Mouse (Mus musculus) brown adipose tissue, adult 24 weeks (tissue): ENCODE results near the gene Cant1. TPM values are rescaled to one million over a fixed set of nuclear protein-coding genes. Genes with fewer than 3 reads are reported as not detected.

Source experiments
- H3K27ac ChIP-seq: fragments of 200-500 bp; replicated peaks from 2 replicates; pipeline ENCODE4 v1.5.1; 2012; ENCODE audit warnings: low read depth, mild to moderate bottlenecking, low read length
- H3K4me1 ChIP-seq: fragments of 200-500 bp; 2 replicates; pipeline ENCODE4 v1.6.1; 2012; ENCODE audit warnings: low read length, mixed read lengths; ENCODE audit not compliant: control insufficient read depth, insufficient read depth, insufficient read length
- H3K4me3 ChIP-seq: fragments of 200-500 bp; 2 replicates; pipeline ENCODE4 v1.5.1; 2012; ENCODE audit warnings: low read depth, mild to moderate bottlenecking, low read length, moderate library complexity; ENCODE audit not compliant: insufficient read depth
- polyA plus RNA-seq: library from polyadenylated mRNA; stranded (reverse); fragments of >200 nt; gene quantifications from 2 replicates; pipeline ENCODE4 v1.2.4, GENCODE M21; 2012; ENCODE audit not compliant: missing spikeins, insufficient read depth, insufficient read length

The Cant1 gene
- polyA plus RNA-seq, 1 experiment: 11.4 TPM

- Histone ChIP-seq H3K4me3 (no peak overlapping the region), H3K27ac (no peak overlapping the region), H3K4me1 (peaks cover 43% of the 10 kb centered on the region)
These were observed 1.4 kb upstream of the Cant1 start for GRCm38 (mm10) chr11:118420261-118420660.

DNA sequence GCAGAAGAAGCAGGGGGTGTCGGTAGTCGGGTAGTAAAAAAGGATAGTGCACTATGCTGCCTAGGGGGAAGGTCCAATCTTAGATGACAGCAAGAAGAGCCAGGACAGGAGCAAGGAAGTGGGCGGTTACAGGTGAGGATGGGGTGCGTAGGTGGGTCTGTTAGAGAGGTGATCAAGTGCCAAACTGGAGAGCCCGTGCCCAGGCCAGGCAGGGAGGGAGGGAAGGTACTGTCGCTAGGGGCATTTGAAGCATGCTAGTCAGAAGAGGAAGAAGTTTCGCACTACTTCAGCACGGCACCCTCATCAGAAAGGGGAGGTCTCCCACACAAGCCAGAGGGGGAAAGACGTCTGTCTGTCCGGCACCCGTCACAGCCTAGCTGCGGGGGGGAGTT, 448 bp downstream of the Cant1 start:
- H3K4me3 ChIP-seq: peak overlapping the region; percentile 77
- H3K4me1 ChIP-seq: peaks cover 38% of the 10 kb centered on the region
- H3K27ac ChIP-seq: peak overlapping the region; percentile 78

DNA sequence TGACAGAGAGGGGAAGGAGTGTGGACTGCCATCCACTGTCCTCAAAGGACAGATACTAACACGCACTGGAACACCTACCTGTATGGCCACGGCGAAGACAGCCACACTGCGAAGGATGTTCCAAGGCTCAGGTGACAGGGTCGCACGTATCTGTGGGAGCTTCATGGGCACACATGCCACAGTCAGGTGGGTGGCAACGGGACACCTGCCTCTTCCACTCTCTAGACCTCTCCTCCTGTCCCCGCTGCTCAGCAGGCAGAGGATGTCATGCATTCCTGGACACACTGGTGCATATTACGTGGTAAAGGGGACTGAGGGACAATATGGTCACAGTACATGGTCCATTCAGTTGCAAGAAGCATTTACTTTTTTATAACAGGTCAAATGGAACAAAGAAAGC, 1.4 kb downstream of the Cant1 start:
- no peak overlapping the region for H3K27ac ChIP-seq
- H3K4me3 ChIP-seq: peak overlapping the region; percentile 77
- peaks cover 46% of the 10 kb centered on the region for H3K4me1 ChIP-seq

GRCm38 (mm10) chr11:118416046-118416445, 2.8 kb downstream of the Cant1 start:
- Histone ChIP-seq H3K4me3 (no peak overlapping the region), H3K27ac (no peak overlapping the region), H3K4me1 (peaks cover 49% of the 10 kb centered on the region)

DNA sequence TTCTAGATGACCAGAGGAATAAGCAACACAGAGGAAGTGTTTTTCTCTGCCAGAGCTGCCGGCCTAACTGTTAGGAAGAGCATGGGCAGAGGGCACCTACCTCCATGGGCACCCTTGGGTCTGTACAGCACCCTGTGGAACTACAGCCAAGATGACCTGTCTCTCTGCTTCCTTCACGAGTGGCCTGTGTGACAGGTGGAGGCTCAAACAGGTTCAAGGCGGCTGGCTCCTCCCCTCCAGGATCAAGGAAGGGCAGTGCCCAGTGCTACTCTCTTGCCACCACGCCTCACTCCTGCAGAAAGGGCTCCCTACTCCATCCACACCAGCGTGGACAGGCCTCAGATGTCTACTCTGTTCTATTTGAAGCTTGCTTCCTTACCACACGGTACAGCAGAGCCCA, 3.3 kb downstream of the Cant1 start:
- H3K4me3 ChIP-seq: no peak overlapping the region
- peaks cover 49% of the 10 kb centered on the region for H3K4me1 ChIP-seq
- H3K27ac ChIP-seq: no peak overlapping the region

- Histone ChIP-seq H3K4me1 (peaks cover 48% of the 10 kb centered on the region), H3K4me3 (no peak overlapping the region), H3K27ac (no peak overlapping the region)
These were observed 4.6 kb downstream of the Cant1 start for GRCm38 (mm10) chr11:118414270-118414669.

DNA sequence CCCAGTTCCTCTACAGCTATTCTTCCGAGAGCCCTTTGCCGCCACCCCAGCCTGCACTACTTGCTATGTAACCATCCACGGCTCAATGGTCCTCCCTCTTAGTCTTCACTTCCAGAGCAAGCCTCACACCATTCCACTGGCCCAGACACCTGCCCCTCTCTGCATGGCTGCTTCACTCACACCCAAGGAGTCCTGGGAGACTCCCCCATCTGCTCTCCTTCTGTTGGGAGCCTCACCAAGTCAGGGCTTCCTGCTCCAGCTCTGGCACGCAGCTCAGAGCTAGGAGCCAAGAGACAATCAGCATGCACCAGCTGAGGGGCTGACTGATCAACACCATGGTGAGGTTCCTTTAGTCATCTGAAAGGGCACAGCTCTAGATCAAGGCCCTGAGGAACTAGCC, 5.8 kb downstream of the Cant1 start:
- no peak overlapping the region for H3K27ac ChIP-seq
- no peak overlapping the region for H3K4me3 ChIP-seq
- peaks cover 44% of the 10 kb centered on the region for H3K4me1 ChIP-seq

DNA sequence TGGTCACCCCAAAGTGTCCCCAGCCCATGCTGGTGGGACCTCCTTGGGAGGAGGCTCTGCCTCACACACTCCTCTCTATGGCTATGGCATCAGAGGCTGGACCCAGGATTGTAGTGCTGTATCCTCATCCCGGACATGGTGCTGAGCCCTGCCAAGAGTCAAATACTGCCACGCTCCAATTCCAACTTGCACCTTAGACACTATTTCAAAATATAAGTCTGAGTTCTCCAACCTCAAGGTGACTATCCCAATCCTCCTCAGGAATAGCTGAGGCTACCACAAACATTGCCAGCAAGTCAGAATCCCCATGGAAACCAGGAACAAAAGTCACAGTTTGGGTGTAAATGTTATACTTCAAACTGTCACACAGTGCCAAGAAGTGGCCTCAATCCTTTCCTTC, 6.3 kb downstream of the Cant1 start:
- Histone ChIP-seq H3K27ac (no peak overlapping the region), H3K4me1 (peaks cover 41% of the 10 kb centered on the region), H3K4me3 (no peak overlapping the region)

GRCm38 (mm10) chr11:118411271-118411670, 7.6 kb downstream of the Cant1 start:
- H3K4me3 ChIP-seq: no peak overlapping the region
- peaks cover 30% of the 10 kb centered on the region for H3K4me1 ChIP-seq
- no peak overlapping the region for H3K27ac ChIP-seq

DNA sequence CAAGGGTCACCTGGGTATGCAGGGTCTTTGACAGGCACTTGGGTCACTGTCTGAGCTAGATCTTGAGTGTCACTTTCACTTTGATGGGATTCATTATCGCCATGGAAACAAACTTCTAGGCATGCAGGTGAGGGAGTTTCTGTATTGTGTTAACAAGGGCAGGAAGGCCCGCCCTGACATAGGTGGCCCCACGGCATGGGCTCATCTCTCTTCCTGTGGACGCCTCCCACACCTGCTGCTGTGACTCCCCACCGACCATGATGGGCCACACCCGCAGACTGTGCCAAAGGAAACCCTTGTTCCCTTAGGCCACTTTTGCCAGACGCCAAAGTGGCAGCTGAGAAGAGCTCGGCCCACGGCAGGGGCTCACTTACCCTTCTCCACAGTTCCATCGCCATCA, 8.4 kb downstream of the Cant1 start:
- peaks cover 26% of the 10 kb centered on the region for H3K4me1 ChIP-seq
- H3K4me3 ChIP-seq: no peak overlapping the region
- no peak overlapping the region for H3K27ac ChIP-seq

- no peak overlapping the region for H3K4me3 ChIP-seq
- no peak overlapping the region for H3K27ac ChIP-seq
- peaks cover 25% of the 10 kb centered on the region for H3K4me1 ChIP-seq
These were observed 8.8 kb downstream of the Cant1 start for GRCm38 (mm10) chr11:118410073-118410444.

DNA sequence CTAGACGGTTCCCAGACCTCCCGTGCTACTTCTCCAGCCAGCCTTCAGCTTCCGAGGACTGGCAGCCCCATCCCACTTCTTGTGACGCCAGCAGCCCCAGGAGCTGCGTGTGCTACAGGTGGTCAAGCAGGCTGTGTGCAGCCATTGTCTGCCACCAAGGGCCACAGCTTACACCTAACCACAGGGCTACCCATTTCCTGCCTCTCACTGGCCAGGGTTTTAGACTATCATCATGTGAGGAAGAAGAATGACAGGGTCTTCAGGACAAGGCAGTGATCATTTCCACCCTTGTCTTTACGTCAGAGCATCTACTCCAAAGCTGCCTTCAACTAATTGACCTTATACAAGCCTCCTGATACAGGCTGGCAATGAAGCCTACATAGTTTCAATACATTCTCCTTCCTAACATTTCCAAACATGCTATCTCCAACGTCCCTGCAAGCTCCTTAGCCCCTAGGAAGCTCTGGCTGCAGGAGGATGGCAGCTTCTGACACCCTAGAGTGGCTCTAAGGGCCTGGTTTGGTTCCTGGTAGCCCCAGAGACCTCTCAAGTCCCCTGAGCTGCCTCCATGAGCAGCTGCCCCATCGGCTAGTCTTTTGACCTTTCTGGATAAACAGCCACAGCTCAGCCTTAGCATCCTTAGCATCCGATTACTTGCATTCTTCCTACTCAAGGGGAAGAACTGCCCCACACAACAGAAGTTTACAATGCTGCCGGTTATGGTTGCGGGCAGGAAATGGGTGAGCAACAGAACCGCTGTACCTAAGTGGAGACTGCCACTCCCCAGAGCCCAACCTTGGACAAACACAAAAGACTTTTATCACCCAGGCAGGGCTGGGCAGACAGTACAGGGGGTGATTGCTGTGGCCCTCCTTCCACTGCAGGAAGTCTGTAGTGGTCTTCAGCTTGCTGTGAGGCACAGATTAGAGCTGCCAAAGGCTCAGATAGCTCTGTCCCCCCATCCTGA, 9.5 kb downstream of the Cant1 start:
- Histone ChIP-seq H3K27ac (no peak overlapping the region), H3K4me3 (no peak overlapping the region), H3K4me1 (peaks cover 23% of the 10 kb centered on the region)

DNA sequence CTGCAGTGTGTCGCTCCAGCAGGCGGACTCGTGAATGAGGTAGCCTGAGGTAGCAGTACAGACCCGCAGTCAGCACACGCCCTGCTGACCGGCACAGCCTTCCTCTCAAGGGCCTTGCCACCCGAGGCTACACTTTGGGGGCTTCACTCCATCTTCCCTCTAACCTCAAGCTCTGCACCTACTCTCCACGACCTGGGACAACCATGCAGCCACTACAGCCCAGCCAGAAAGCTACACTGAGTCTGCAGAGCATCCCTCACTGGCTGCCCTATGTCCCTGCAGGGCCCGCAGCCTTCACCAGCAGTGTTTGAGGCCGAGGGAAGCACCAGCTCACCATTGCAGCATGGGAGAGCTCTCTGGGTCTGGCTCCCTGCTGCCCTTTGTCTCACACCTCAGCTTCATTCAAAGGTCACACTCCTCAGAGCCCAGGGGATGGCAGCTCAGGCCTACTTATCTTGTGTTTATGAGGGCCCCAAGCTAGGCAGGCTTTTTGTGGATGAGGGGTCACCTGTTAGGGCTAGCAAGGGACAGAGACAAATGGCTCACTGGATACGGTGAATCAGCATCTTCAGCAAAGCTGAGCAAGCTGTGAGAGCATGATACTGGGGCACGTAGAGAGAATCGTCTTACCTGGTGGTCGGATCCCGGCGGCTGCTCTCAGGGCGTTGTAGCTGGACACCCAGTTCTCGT, 10.7 kb downstream of the Cant1 start:
- no peak overlapping the region for H3K4me3 ChIP-seq
- H3K27ac ChIP-seq: no peak overlapping the region
- H3K4me1 ChIP-seq: peaks cover 21% of the 10 kb centered on the region

DNA sequence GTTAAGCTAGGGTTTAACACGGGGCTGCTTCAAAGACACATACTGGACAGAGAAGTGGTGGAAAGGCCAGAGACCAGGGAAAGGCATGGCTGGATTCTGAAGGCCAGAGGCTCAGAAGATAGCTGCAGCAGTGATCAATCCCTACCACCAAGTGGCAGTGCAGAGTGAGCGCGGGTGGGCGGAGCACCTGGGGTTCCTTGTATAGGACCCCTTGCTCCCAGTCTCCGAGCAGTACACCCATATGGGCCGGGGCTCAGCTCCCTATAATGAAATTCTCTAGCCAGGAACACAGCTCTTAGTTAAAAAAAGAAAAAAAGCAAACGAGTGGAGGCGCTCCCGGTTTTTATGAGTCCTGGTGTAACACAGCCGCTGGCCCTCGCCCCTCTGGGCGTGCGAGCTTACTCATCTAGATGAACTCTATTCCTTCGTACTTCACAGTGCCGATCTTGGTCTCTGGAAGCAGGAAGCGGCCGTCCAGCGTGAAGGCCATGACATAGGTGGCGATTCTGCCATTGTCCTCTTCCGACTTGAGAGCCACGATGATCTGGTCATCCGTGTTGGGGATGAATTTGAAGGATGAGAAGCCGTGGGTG, 11.5 kb downstream of the Cant1 start:
- Histone ChIP-seq H3K4me3 (no peak overlapping the region), H3K27ac (no peak overlapping the region), H3K4me1 (peaks cover 14% of the 10 kb centered on the region)

GRCm38 (mm10) chr11:118406521-118406920, 12.4 kb downstream of the Cant1 start:
- Histone ChIP-seq H3K4me3 (no peak overlapping the region), H3K4me1 (peaks cover 11% of the 10 kb centered on the region), H3K27ac (no peak overlapping the region)
